Mouse (Mus musculus) Patski (cell line): ENCODE data around the gene E130114P18Rik. TPM values are rescaled to one million over a fixed set of nuclear protein-coding genes. Genes with fewer than 3 reads are reported as not detected.

Experiments used
- ATAC-seq: fragments of 100-300 bp; one replicate; pipeline ENCODE4 v1.8.0; 2021
- CTCF ChIA-PET: fragments of 350-600 bp; sonication (Branson Sonifier 250); formaldehyde crosslinking; loops from one replicate; lab custom pipeline; 2022; ENCODE audit warnings: inconsistent platforms; lab: Charles Lee
- POLR2A ChIA-PET: fragments of 350-600 bp; sonication (Branson Sonifier 250); formaldehyde crosslinking; loops from one replicate; lab custom pipeline; 2022; ENCODE audit warnings: antibody characterized with exemption, inconsistent platforms; lab: Charles Lee
- DNase-seq: peaks from one replicate; pipeline ENCODE4 v3.0.0-alpha.2; 2011; ENCODE audit warnings: low read depth, low spot score
- H3K27me3 ChIP-seq: fragments of 371-371 bp; one replicate; pipeline ENCODE4 v1.5.1; 2021
- CTCF ChIP-seq: fragments of 100-300 bp; IDR thresholded peaks from one replicate; pipeline ENCODE4 v1.5.1; 2021
- in situ Hi-C: fragments of 300-500 bp; cut with MboI; formaldehyde crosslinking; loops from 3 replicates; pipeline ENCODE4 v1.11.1; 2018; ENCODE audit warnings: low pct_unique_long_range_greater_than_20kb, mixed read lengths
- polyA plus RNA-seq: library from polyadenylated mRNA; unstranded; gene quantifications from one replicate; pipeline ENCODE4 v1.2.3, GENCODE M21; 2021

The E130114P18Rik gene
- polyA plus RNA-seq, 1 experiment from 2014 or later, result 0.09 TPM

GRCm38 (mm10) chr4:97757978-97758461 lies 19.9 kb downstream of the E130114P18Rik start:
- no peaks in the 10 kb centered on the region for H3K27me3 ChIP-seq
- DNase-seq (no peak), ATAC-seq (no peak)
- ChIA-PET POLR2A (no interaction called here), CTCF (interaction anchor here (2.2 kb wide), 1 partner anchor 12 kb away, joined by 5 read pairs; no protein-coding TSS in a partner anchor)
- in situ Hi-C loops, result no loop called here
- no peak for TF ChIP-seq CTCF

DNA sequence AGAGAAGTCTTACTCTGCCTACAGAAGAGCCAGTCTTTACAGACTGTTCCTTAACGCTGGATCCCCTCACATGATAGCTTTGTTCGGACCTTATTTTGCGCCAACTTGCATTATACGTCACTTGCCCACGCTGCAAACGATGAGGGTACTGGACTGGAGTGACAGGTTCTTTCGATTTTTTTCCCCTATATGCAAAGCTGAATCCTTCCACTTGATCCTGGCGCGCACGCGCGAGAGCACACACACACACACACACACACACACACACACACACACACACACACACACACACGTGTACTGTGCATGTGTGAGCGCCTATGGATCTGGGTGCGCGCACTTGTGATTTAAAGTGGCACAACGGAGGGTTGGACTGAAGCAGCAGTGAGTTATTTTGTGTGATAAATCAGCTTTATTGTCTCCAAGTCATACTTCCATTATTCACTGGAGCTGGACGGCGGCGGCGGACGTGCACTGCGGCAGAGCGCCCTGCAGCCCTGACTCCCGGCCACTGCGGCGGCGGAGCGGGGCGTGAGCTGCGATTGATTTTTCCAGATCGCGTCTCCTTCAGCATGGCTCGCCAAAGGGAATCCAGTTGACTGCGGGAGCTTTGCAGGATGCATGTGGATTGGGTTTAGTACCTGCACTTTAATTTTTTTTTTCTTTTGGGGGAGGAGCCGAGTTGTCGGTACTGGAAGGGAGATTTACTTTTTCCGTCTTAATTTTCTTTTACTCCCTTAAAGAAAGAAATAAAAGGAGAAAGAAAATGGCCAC lies 20.5 kb downstream of the E130114P18Rik start:
- POLR2A ChIA-PET, result interaction anchor here (0.6 kb wide), 1 partner anchor 350 kb away, joined by 4 read pairs; no protein-coding TSS in a partner anchor
- CTCF ChIA-PET, result no interaction called here
- no peak for DNase-seq
- no peaks in the 10 kb centered on the region for H3K27me3 ChIP-seq
- in situ Hi-C loops, result no loop called here
- TF ChIP-seq CTCF, result no peak
- ATAC-seq, result no peak

DNA sequence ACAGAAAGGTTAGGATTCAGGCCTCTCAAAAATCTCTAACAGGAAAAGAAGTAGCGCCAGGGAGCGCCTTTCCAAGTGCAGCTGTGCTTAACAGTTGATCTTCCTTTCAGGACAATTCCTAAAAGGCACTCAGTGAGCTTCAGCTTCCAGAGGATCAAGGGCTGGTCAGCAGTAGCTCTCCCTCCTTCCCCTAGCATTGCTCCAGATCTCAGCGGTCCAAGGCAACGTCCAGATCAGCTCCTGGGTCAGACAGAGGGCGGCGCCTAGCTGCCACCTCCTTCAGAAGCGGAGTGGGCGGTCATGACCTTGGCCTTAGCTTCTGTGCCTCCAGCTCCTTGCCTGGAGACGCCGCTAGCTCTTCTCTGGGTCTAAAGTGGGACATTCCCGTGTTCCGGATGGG lies 23.6 kb downstream of the E130114P18Rik start:
- no peak for TF ChIP-seq CTCF
- in situ Hi-C loops, result no loop called here
- ChIA-PET POLR2A (interaction anchor here (0.6 kb wide), 1 partner anchor 77 kb away, joined by 5 read pairs; no protein-coding TSS in a partner anchor), CTCF (no interaction called here)
- ATAC-seq (no peak), DNase-seq (no peak)
- H3K27me3 ChIP-seq, result no peaks in the 10 kb centered on the region

DNA sequence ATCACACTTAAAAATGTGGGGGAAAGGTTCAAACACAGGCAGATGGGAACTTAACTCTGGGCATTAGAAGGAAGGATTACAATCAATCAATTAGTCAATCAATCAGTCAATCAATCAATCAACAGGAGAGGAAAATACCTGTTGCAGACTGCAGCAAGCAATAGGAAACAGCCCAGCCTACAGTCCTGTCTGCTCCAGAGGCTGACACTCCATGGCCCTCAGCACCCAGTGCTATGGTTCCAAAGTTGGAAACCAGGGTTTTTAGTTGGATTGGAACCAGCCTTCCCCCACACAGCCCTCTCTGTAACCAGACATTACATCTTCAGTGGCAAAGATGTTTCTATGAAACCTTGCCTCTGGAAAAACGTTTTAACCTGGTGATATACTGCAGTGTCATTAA lies 24.4 kb downstream of the E130114P18Rik start:
- no peaks in the 10 kb centered on the region for H3K27me3 ChIP-seq
- no peak for TF ChIP-seq CTCF
- DNase-seq (no peak), ATAC-seq (no peak)
- in situ Hi-C loops, result no loop called here
- POLR2A ChIA-PET, result no interaction called here
- CTCF ChIA-PET, result no interaction called here

- H3K27me3 ChIP-seq, result no peaks in the 10 kb centered on the region
- ATAC-seq (no peak), DNase-seq (no peak)
- in situ Hi-C loops, result no loop called here
- CTCF ChIA-PET, result interaction anchor here (1.2 to 2.4 kb wide), 5 partner anchors 9 to 26 kb away, joined by 3 to 6 read pairs (median 4); no protein-coding TSS in a partner anchor
- POLR2A ChIA-PET, result interaction anchor here (0.6 kb wide), 1 partner anchor 26 kb away, joined by 5 read pairs; the partner anchor contains the start of gene E130114P18Rik
- no peak for TF ChIP-seq CTCF
Observed at GRCm38 (mm10) chr4:97752276-97753010, 25.4 kb downstream of the E130114P18Rik start.

DNA sequence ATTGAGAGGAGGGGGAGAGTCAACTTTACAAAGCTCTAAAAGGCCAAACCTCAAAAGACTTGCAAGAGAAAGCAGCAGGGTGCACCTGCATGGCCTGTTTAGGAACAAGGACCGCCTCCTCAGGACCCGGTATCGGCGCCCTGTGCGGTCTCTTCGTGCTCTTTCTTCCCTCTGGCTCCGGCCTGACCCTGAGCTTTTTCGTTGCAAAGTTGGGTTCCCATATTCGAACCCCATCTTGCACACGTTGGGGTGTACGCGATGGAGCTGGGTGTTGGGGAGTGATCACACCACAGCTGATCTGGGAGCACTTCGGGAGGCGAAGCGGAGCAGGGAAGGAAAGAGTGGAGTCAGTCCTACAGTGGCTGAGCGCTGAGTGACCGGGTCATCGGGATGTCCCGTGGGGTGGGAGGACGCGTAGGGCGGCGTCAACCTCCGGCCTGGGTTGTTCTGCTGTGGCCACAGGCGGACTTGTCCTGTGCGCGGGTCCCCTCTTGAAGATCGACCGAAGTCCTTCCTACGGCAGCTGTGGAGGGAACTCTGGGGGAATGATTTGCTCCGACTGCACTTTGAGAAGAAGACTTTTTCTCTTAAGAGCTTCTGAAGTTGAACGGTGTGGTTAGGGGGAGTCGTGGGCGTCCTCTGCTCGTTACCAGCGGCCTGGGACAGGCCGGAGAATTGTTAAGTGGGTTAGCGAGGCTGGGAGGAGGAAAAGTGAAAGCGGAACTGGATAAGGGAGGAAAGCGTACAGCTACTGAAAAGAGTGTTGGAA lies 26.2 kb downstream of the E130114P18Rik start:
- CTCF ChIA-PET, result interaction anchor here (0.7 to 2.4 kb wide), 6 partner anchors 8 to 877 kb away, joined by 3 to 6 read pairs (median 4); no protein-coding TSS in a partner anchor
- DNase-seq (no peak), ATAC-seq (no peak)
- H3K27me3 ChIP-seq, result no peaks in the 10 kb centered on the region
- no peak for TF ChIP-seq CTCF
- in situ Hi-C loops, result no loop called here
- POLR2A ChIA-PET, result no interaction called here

- DNase-seq (no peak), ATAC-seq (no peak)
- in situ Hi-C loops, result no loop called here
- ChIA-PET CTCF (interaction anchor here (0.7 to 2.4 kb wide), 5 partner anchors 8 to 876 kb away, joined by 3 to 6 read pairs (median 3); no protein-coding TSS in a partner anchor), POLR2A (no interaction called here)
- no peaks in the 10 kb centered on the region for H3K27me3 ChIP-seq
- peak; percentile 69 for TF ChIP-seq CTCF
Observed at GRCm38 (mm10) chr4:97751030-97751482, 26.8 kb downstream of the E130114P18Rik start.

GRCm38 (mm10) chr4:97750401-97750800 lies 27.5 kb downstream of the E130114P18Rik start:
- ATAC-seq (no peak), DNase-seq (no peak)
- no peak for TF ChIP-seq CTCF
- POLR2A ChIA-PET, result no interaction called here
- no peaks in the 10 kb centered on the region for H3K27me3 ChIP-seq
- in situ Hi-C loops, result no loop called here
- CTCF ChIA-PET, result interaction anchor here (0.8 to 2.4 kb wide), 2 partner anchors 9 to 24 kb away, joined by 3 to 6 read pairs; no protein-coding TSS in a partner anchor

DNA sequence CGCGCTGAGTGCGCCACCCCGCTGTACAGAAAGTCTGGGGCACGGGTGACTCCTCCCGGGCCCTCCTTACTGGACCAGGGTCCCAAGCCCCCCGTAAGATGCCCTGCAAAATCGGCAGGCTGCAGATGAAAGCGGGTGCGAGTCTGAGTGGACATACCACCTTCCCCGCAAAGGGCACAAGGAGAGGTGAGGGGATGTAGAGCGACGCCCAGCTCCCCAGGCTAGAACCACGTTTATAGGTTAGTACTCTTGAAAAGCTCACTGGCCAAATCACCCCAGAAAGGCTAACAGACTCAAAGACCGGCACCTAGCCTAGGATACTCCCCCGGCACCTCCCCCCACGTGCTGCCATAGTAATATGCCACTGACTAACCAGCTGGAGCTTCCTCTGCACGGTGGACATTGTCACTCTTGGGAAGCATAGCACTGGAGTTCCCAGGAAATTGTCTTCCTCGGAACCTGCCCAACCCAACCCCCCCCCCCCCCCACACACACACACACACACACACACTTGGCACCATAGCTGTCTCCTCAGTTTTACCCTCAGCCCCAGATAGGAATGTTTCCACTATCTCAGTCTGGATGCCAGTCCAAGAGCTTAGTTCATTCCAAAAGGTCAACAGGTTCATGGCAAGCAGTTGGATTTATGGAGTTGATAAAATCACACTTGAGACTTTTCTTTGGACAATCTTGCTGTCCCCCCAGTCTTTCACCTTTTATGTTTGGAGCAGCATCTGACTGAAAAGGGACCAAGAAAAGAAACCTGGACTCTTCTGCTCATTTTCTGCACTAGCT lies 31.6 kb downstream of the E130114P18Rik start:
- H3K27me3 ChIP-seq, result no peaks in the 10 kb centered on the region
- no peak for DNase-seq
- no peak for ATAC-seq
- ChIA-PET POLR2A (interaction anchor here (0.6 to 1.1 kb wide), 2 partner anchors 26 to 83 kb away, joined by 3 to 4 read pairs; partner anchors contain the start of gene Nfia), CTCF (interaction anchor here (1.2 to 1.7 kb wide), 7 partner anchors 11 to 1049 kb away, joined by 3 to 10 read pairs (median 3); no protein-coding TSS in a partner anchor)
- in situ Hi-C loops, result loop anchor here (5.0 to 10.0 kb wide), 2 partner anchors 182 to 586 kb away; no protein-coding TSS in a partner anchor
- TF ChIP-seq CTCF, result no peak
